In the genomic region with DNA sequence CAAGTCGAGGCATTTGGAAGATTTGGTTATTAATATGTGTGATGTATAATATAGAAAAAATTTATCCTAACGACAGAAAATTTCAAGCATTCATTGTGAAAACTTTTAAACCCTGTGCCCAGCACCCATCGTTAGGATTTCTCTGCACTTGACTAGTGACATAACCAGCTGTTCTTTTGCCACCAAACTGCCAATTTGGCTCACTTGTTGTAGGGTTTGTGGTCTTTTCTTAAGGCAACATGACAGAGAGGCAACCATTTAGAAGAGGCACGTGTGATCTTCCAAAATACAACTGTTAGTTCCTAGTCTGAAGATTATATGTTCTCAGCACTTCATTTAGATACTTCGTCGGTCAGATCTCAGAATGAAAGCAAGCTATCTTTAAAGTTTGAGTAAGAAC, we compare ENCODE assay signal across 14 mouse cellular contexts.
"Had no signal": no experiment of that assay in that cellular context is flagged by ENCODE, and none has a peak within 500 bp of the region (broad histone marks: within the 10 kb centered on the region; RNA-seq: fewer than 3 reads in every experiment).

No protein-coding gene starts in this region.

- H3K9me3 ChIP-seq: limb, embryonic 10.5 days; liver, embryonic 15.5 days; midbrain, embryonic 15.5 days; neural tube, embryonic 13.5 days had no signal

- H3K9ac ChIP-seq: liver, embryonic 15.5 days; midbrain, embryonic 15.5 days; neural tube, embryonic 13.5 days had no signal

- H3K36me3 ChIP-seq: limb, embryonic 10.5 days; liver, embryonic 15.5 days; midbrain, embryonic 15.5 days; neural tube, embryonic 13.5 days had no signal

- DNase-seq: kidney, adult 18-20 months; kidney, postnatal 10 days; lung, adult 2 months; lung, postnatal 36 days; retina, postnatal 1 day; right cerebral cortex, postnatal 4 days; spleen, adult 18-20 months had no signal

- H3K4me3 ChIP-seq: left cerebral cortex, adult 2 months; limb, embryonic 10.5 days; liver, embryonic 15.5 days; midbrain, embryonic 15.5 days; neural tube, embryonic 13.5 days had no signal

- ATAC-seq: lung, postnatal 0 days; midbrain, embryonic 15.5 days had no signal

- H3K4me1 ChIP-seq: liver, embryonic 15.5 days; midbrain, embryonic 15.5 days; neural tube, embryonic 13.5 days had no signal

- H3K27me3 ChIP-seq: liver, embryonic 15.5 days; midbrain, embryonic 15.5 days; neural tube, embryonic 13.5 days had no signal

- H3K27ac ChIP-seq: left cerebral cortex, adult 2 months; limb, embryonic 10.5 days; liver, embryonic 15.5 days; midbrain, embryonic 15.5 days; neural tube, embryonic 13.5 days had no signal

- H3K4me2 ChIP-seq: liver, embryonic 11.5 days; liver, embryonic 15.5 days; midbrain, embryonic 15.5 days; neural tube, embryonic 13.5 days had no signal
